Mouse (Mus musculus): ENCODE measurements around the gene Samd1.

- TF ChIP-seq CTCF (IDR thresholded peaks at IDR 0.05 in 2 of 3, conservative IDR thresholded peaks at IDR 0.05 in 1 of 3; ENCODE audit: control insufficient read depth in 1 of 3, insufficient read depth in 1 of 3, low read depth in 2 of 3, low read length in 3 of 3, poor library complexity in 1 of 3, severe bottlenecking in 1 of 3) (no peak), GATA1 (IDR thresholded peaks at IDR 0.05; ENCODE audit: low read depth, low read length) (no peak), POLR2A (IDR thresholded peaks at IDR 0.05; ENCODE audit: control insufficient read depth in 1 of 2, insufficient read depth in 1 of 2, low read depth in 1 of 2, low read length in 2 of 2, poor library complexity in 1 of 2) (no peak), TBP (IDR thresholded peaks at IDR 0.05; ENCODE audit: low read depth, low read length) (no peak), BHLHE40 (IDR thresholded peaks at IDR 0.05; ENCODE audit: borderline replicate concordance, low read depth, low read length) (no peak), ZC3H11A (IDR thresholded peaks at IDR 0.05; ENCODE audit: low read depth, low read length) (no peak), MYB (IDR thresholded peaks at IDR 0.05; ENCODE audit: low read depth, low read length) (no peak), POLR2AphosphoS5 (IDR thresholded peaks at IDR 0.05; ENCODE audit: borderline replicate concordance, low read depth, low read length) (no peak), RAD21 (IDR thresholded peaks at IDR 0.05; ENCODE audit: low read depth, low read length) (no peak)
These were observed 35.3 kb downstream of the Samd1 start for GRCm38 (mm10) chr8:84032777-84033176.

Data from MEL (cell line).